Mouse (Mus musculus) hindbrain, embryonic 11.5 days (tissue): ENCODE measurements around the gene Olfr1512. TPM values are rescaled to one million over a fixed set of nuclear protein-coding genes. Genes with fewer than 3 reads are reported as not detected.

Experiments
- polyA plus RNA-seq: library from polyadenylated mRNA; unstranded; fragments of >200 nt; fragmentation: Nextera tagmentation; extraction: Ambion mirVana; gene quantifications from 2 replicates; pipeline ENCODE4 v1.2.1, GENCODE M21; 2014

Gene Olfr1512
- polyA plus RNA-seq, 1 experiment from 2014 or later = not detected

Other genes with a start within 250 kb of the Olfr1512 start
- gene Supt16, start 181.8 kb downstream of the Olfr1512 start, polyA plus RNA-seq = 84.2 and 128 TPM in 2 replicates
- gene Chd8, start 121.4 kb downstream of the Olfr1512 start, polyA plus RNA-seq = 54.9 and 62.3 TPM in 2 replicates
- 55.3 and 60.1 TPM in 2 replicates for gene Tox4, start 100.0 kb downstream of the Olfr1512 start, polyA plus RNA-seq
- 44.1 and 45.2 TPM in 2 replicates for gene Rab2b, start 99.6 kb downstream of the Olfr1512 start, polyA plus RNA-seq
- 46.0 and 48.7 TPM in 2 replicates for gene Mettl3, start 74.0 kb downstream of the Olfr1512 start, polyA plus RNA-seq
- 37.7 and 45.0 TPM in 2 replicates for gene Sall2, start 50.4 kb downstream of the Olfr1512 start, polyA plus RNA-seq
- not detected in 2 replicates for gene Olfr1513, start 22.8 kb downstream of the Olfr1512 start, polyA plus RNA-seq
- not detected in 2 replicates for gene Olfr1511, start 18.2 kb upstream of the Olfr1512 start, polyA plus RNA-seq
- not detected in 2 replicates for gene Olfr1510, start 35.2 kb upstream of the Olfr1512 start, polyA plus RNA-seq
- gene Olfr1509, start 63.8 kb upstream of the Olfr1512 start, polyA plus RNA-seq = not detected in 2 replicates
- gene Olfr1508, start 88.3 kb upstream of the Olfr1512 start, polyA plus RNA-seq = not detected in 2 replicates
- gene Olfr1507, start 116.6 kb upstream of the Olfr1512 start, polyA plus RNA-seq = not detected in 2 replicates